Mouse (Mus musculus): ENCODE data around the gene 1600002K03Rik.

1600002K03Rik gene

DNA sequence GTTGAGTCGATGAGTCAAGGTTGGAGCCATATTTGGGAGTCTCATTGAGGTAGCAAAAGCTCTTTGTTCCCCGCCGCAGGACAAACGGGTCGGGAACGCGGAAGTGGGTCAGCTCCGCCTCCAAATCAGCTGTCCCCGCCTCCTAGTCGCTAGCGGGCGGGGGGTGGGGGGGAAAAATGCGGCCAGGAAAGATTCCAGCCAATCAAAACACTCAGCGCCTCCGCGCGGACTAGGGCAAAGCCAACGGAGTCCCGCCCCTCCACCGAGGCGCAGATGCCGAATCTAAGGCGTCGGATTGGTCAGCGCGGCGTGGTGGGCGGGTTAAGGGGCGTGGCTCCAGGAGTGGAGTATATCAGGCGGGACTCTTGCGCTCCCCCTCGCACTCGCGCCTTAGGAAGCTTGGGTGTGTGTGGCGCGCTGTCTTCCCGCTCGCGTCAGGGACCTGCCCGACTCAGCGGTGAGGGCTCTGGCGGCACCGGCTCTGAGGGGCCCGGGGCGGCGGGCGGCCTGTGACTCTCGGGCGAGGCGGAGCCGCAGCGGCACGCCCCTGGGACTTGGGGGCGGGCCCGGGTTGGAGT lies 5.2 kb upstream of the 1600002K03Rik start:
- peak; percentile 99 for DNase-seq (ENCODE audit: low spot score in 2 of 2)

DNA sequence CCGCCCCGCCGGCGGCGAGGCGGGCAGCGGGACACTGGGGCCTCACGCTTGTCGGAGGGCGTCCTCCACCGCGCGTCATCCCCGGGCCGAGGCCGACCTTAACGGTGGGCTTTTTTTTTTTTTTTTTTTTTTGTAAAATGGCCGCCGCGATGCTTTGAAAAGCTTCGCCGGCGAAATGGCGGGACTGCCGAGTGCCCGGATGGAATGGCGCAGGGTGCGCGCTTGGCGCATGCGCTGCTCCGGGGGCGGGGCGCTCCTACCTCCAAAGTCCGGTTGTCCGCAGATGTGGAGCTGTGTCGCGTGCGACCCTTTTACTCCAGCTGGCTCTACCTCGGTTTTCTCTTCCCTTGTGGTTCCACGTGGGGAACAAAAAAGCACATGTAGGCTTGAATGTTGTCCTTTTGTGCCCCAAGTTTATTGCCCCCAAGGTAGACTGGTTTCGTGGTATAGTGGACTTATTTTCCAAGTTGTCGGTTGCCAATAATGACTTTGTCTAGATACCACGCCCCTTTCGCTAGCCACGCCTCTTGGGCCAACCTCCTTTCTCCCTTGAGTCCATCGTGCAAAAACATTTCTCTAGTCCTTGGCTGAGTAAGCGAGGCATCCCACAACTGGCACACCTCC lies 4.6 kb upstream of the 1600002K03Rik start:
- peak; percentile 90 for DNase-seq (ENCODE audit: low spot score in 2 of 2)

DNA sequence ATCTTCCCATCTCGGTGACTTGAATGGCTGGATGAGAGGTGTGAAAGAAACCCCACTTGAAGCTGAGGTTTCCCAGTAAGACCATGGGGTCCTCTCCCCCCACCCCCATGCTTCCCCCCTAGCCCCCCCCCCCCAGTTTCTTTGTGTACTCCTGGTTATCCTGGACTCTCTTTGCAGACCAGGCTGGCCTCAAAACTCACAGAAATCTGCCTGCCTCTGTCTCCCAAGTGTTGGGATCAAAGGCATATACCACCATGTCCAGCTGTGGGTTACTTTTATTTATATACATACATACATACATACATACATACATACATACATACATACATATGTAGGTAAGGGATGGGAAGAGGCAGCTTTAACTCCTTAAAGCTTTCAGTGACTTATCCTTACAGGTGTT lies 3.7 kb upstream of the 1600002K03Rik start:
- DNase-seq (ENCODE audit: low spot score in 2 of 2), result no peak

DNA sequence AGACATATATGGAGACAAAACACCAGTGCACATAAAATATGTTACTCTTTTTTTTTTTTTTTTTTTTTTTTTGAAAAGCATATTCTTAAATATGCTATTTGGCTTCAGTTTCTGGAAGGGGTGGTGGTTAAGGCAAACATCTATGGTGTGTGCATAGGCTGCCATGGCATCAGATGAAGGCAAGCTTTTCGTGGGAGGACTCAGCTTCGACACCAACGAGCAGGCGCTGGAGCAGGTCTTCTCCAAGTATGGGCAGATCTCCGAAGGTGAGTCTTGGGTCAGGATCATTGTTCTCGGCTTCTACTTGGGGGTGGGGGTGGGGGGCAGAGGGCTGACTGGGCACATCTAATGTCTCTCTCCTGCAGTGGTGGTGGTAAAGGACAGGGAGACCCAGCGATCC lies 3.1 kb upstream of the 1600002K03Rik start:
- DNase-seq (ENCODE audit: low spot score in 2 of 2), result no peak

DNA sequence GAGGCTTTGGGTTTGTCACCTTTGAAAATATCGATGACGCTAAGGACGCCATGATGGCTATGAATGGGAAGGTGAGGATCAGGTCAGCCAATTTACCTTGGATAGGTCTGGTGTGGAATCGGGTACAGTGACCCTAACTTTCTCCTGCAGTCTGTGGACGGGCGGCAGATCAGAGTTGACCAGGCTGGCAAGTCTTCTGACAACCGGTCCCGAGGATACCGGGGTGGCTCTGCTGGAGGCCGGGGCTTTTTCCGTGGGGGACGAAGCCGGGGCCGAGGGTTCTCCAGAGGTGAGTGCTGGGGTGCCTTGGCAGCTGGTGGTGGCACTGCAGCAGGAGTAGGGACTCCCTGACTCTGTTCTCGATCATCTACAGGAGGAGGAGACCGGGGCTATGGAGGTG lies 2.7 kb upstream of the 1600002K03Rik start:
- no peak for DNase-seq (ENCODE audit: low spot score in 2 of 2)

DNA sequence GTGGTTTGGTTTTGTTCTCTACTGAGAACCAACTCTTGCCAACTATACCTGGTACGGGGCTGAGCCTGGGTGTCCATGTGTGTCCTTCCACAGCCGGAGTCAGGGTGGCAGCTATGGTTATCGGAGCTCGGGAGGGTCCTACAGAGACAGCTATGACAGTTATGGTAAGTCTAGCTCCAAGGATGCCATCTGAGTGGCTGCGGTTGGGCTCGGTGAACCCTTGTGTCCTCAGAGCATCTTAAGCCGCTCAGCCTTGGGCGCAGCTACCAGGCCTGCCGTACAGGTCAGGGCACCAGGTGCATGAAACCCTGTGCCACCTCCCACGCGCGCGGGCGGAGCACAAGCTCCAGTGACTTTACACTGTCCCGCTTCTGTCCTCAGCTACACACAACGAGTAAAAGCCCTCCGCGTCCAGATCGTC lies 2.1 kb upstream of the 1600002K03Rik start:
- DNase-seq (ENCODE audit: low spot score in 2 of 2), result no peak

DNA sequence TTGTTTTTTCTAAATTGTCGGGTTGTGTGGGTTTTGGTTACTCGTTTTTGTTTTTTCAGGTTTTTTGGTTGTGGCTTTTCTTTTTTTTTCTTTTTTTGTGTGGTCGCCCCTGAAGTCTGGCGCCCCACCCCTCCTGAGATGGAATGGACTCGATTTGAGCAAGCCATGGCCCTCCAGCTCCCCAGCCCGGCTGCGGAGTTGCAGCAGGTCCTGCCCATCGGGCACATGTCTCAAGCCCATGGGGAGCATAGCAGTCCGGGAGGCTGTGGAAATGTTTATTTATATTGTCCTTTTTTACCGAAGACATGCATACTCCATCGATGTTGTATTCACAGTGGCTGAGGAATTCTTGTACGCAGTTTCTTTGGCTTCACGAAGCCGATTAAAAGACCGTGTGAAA lies 1.5 kb upstream of the 1600002K03Rik start:
- DNase-seq (ENCODE audit: low spot score in 2 of 2), result no peak

DNA sequence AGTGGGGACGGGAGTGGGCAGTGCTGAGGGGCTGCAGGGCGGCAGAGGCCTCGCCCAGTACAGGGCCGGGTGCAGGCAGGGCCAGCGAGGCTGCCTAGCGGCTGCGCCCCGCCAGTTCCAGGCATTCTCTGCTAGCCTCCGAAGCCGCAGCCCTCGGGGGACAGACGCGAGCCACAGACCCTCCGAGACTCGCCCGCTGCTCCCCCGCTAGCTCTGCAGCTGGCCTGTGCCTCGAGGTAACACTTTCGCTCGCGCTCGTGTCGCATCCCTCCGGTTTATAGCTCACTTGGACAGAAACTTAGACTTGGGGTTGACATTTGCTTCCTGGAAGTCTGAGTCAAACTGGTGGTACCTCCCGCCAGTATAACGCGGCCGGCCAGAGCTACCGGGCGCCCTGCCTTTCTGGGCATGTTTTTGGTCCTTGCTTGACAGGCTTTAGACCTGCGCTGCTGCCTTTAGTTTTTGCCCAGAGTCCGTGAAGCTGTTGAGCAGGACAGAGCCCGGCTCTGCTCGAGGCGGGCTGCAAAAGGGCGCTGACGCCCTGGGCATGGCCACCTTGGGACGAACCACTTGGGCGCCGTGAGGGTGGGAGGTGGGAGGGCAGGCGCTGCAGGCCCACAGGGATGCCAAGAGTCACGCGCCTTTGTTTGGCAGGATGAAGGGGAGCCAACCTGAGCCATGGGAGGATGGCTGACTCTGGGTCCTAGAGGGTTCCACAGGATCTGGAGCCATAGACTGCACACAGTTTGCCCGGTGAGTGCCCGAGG lies 801 bp upstream of the 1600002K03Rik start:
- DNase-seq (ENCODE audit: low spot score in 2 of 2), result no peak

DNA sequence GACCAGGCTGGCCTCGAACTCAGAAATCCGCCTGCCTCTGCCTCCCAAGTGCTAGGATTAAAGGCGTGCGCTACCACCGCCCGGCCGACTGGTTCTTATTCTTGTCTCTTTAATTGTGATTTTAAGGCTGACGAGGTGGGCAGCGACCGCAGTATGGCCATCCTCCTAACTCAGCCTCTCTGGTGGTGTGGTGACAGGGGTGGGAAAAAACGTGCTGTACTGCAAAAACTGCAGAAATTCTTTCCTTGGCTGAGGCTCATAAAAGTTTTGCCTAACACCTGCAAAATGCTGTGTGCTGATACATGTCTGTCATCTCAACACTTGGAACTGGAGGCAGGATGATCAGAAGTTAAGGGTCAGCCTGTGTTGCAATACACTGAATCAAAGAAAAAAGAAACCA lies 614 bp downstream of the 1600002K03Rik start:
- DNase-seq (ENCODE audit: low spot score in 2 of 2), result no peak

DNA sequence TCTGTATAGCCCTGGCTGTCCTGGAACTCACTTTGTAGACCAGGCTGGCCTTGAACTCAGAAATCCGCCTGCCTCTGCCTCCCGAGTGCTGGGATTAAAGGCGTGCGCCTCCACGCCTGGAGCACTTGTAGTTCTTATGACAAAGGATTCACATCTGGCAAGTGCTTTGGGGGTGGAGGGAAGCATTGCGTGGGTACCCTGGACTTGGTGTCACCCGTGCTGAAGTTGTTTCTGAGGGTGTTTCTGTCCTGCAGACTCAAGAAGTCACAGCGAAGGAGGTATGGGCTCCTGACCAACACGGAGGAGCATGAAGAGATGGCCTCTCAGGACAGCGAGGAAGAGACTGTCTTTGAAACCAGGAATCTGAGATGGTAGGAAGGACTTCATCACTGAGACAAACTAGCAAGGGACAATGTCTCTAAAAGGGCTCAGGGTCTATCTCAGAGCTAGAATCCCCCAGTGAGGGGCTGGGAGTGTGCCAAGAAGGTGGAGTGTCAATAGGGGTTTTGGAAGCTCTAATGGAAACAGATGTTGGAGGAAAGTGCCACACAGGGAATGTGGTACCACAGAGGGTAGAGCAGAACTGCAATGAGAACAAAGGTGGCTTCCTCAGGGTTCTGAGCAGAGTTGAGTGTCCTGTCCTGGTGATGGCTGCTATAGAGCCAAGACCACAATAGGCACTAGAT lies 1.4 kb downstream of the 1600002K03Rik start:
- no peak for DNase-seq (ENCODE audit: low spot score in 2 of 2)

DNA sequence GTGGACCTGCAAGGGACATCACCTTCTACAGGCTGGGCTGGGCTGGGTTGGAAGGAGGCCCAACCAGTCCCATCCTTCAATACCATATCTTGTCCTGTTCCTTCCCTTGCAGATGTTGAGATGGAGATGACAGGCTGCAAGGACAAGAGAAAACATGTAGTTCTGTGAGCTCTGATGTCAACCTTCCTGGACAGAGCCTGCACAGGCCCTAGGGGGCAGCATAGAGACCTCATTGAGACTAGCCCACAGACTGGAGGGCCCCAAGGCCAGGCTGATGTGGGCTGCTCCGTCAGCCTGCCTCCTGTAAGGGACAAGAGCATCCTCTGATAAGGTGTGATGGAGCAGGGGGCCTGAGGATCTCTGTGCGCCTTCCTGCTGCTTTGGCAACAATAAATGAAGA lies 2.0 kb downstream of the 1600002K03Rik start:
- peak in 1 of 2 experiments; percentile 50 for DNase-seq (ENCODE audit: low spot score in 2 of 2)

DNA sequence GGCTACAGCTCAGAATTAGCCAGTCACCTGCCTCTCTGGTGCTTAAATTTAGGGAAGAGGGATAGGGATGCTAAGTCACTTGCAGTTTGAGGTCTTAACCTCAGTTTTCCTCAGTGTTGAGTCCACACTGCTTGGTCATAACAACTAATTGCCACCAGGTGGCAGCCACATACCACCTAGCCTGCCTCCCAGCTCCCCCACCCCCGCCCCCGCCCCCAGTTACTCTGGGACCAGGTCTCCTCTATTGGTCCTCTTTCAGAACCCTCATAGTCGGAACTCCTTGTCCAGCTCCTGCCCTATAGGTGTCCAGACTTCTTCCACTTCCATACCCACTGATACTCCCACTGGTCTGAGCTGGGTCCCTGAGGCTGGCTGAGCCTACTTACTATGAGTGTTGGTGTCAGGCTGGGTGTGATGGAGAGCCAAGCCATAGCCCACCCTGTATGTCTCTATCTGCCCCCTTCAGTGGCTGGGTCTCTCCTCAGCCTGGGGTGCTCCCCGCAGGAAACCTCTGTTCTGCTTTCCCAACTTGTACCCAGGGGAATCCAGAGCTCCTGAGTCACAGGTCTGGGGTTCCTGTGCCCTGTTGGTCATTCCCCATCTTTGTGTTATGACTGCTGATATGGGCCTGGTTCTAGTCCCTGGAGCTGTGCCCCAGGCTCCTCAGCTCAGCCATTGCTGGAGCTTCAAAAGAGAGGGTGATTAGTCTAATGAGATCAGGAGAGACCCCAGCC lies 3.0 kb downstream of the 1600002K03Rik start:
- DNase-seq (ENCODE audit: low spot score in 2 of 2), result no peak

DNA sequence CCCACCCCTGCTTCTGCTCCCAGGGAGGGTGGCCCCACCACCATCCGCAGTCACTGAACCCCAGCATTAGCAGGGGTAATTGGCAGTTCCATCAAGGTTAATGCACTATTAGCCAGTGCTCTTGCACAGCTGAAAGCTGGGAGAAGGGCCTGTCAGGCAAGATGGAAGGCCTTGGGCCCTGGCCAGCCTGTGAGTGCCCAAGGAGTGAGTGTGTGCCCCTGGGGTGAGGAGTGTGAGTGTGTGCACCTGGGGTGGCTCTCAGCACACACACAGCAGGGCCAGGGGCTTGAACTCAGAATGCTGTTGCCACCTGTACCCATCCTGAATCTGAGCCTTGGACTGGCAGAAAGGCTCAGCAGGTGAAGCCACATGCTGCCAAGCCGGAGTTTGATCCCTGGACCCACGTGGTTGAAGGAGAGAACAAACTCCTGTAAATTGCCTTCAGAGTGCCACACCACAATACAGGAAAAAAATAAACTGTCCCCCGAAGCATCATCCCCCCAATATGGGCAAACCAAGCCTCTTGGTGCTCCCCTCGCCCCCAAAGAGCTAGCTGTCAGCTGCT lies 3.6 kb downstream of the 1600002K03Rik start:
- no peak for DNase-seq (ENCODE audit: low spot score in 2 of 2)

DNA sequence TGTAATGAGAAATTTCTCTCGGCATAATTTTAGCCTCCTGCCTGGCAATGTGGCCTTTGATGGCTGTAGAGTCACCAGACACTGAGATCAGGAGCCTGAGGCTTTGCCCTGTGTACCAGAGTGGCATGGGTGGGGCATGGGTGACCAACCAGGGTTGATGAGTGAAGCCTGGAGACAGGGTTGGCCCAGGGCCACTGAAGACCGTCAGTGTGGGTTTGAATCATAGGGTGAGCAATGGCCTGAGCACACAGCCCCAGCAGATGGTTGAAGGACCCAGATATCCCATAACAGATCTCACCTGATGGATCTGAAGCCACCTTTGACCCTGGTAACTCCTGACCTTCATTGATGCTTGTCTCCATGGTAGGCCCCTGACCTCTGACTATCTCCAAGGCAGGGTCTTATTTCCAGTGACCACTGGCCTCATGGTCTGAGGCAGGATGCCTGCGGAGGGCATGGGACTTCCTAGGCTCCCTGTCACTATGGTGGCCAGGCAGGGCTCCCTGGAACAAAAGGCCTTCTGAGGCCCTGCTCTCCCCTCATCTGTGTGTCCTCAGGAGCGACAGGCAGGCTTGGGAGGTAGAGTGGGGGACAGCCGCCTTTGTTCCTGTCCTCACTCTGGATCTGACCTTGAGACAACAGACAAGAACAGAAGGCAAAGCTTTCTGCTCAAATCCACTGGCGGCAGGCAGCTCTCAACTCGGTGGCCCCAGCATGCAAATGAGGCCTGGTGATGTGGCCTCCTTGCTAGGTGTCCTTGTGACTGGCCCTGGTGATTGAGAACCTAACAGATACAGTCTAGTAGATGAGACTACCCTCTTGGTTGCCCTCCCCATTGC lies 4.9 kb downstream of the 1600002K03Rik start:
- no peak for DNase-seq (ENCODE audit: low spot score in 2 of 2)

DNA sequence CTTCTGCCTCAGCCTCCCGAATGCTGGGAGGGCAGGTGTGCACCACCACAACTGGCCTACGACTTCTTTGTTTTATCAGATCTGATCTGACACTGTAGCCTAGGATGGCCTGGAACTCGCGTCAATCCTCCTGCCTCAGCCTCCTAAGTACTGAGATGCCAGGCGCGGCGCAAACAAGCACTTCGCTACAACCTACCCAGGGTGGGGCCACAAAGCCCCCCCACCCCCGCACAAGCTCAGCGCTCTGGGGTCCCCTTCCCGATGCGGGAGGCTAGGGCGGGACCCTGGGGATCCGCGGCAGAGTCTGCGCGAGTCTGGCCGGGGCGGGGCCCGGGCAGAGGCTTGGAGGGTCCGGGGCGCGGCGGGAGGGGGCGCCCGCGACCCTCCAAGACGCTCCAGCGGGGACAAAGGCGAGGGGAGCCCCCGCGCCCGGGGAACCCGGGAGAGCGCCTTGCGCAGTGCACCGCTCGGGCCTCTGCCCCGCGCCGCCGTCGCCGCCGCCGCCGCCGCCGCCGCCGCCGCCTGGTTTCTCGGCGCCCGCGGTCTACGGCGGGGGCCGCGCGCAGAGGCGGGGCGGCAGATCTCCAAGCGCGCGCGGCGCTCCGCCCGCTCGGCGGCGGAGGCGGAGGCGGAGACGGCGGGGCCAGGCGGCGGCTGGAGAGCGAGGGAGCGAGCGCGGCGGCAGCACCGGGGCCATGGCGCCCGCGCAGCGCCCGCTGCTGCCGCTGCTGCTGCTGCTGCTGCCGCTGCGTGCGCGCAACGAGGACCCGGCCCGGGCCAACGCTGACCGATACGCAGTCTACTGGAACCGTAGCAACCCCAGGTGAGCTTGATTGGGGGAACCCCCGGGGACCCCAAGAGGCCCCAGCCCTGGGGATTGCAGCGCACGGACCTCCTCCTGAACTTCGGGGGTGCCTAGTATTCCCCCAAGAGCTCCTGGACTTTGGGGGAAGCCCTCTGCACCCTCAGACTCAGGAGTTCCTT lies 6.6 kb downstream of the 1600002K03Rik start, which contains the start of gene Efna2:
TSS of gene Efna2 (plus strand) at position 415 of the 984 bp plus-strand sequence.
- DNase-seq (ENCODE audit: low spot score in 2 of 2), result no peak

DNA sequence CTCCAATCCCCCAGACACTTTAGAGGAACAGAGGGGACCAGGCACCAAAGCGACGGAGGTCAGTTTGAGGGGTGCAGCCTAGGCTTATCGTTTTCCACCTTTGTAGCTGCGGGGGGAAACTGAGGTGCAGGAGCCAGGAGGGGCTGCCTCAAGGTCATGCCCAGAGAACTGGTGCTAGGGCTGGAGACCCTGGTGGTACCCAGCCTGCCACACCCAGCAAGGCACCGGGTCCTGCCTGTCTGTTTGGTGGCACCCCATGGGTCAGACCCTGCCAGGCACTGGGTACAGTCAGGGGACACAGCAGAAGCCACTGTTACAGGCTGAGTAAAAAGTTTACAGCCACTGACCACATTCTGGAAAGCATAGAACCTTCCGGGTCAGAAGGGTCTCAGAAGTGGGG lies 7.5 kb downstream of the 1600002K03Rik start:
- DNase-seq (ENCODE audit: low spot score in 2 of 2), result no peak

DNA sequence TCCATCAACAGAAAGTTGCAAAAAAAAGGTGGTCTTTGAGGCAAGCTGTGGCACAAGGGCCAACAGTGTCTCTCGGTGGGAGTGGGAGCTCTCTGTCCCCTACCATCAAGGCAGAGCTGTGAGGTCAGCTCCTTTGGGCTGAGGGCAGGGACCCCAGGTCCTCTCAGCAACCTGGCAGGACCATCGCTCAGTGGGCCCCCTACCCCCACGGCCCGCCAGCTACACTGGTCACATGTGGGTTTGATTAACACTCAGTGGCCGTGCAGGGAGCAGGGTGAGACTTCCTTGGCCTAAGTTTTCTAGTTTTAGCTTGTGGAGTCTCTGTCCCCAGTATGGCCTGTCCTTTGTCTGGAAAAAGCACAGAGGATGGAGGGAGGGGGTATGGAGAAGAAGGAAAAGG lies 8.1 kb downstream of the 1600002K03Rik start:
- DNase-seq (ENCODE audit: low spot score in 2 of 2), result no peak

DNA sequence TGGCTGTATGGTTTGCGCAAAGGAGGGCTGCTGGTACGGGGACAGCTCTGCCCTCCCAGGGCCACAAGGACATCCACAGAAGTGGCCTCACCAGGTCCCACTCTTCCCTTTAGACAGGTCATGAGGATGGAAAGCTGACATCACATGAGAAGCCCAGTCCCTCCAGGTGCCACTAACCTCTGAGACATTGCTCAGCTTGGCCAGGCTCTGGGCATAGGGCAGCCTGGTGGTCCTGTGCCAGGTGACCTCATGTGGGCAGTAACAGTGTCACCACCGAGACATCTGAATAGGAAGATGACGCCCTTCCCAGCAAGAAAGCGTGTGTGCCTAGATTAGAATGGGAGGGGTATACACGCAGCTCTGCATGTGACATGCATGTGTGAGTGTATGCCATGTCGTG lies 9.8 kb downstream of the 1600002K03Rik start:
- DNase-seq (ENCODE audit: low spot score in 2 of 2), result no peak

DNA sequence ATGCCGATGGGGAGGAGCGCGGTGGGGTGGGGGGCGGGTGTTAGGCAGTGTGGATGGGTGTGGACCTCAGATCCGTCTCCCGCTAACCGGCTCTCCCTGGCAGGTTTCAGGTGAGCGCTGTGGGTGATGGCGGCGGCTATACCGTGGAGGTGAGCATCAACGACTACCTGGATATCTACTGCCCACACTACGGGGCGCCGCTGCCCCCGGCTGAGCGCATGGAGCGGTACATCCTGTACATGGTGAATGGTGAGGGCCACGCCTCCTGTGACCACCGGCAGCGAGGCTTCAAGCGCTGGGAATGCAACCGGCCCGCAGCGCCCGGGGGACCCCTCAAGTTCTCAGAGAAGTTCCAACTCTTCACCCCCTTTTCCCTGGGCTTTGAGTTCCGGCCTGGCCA lies 13.9 kb downstream of the 1600002K03Rik start:
- DNase-seq (ENCODE audit: low spot score in 2 of 2), result no peak
